Mouse (Mus musculus) CH12.LX (cell line): ENCODE measurements around the gene Bcas3.

Source experiments
- CTCF ChIP-seq, 2 experiments: IDR thresholded peaks in 1 of 2; conservative IDR thresholded peaks in 1 of 2; 2 replicates each; pipeline ENCODE4 v1.5.1; 2011 to 2012; ENCODE audit warnings: low read depth in 2 of 2, low read length in 2 of 2, improper control_type of control experiment in 1 of 2, inconsistent platforms in 1 of 2, mild to moderate bottlenecking in 1 of 2, moderate library complexity in 1 of 2
- MAX ChIP-seq: IDR thresholded peaks from 2 replicates; pipeline ENCODE4 v1.6.1; 2011; ENCODE audit warnings: low read length, improper control_type of control experiment

DNA sequence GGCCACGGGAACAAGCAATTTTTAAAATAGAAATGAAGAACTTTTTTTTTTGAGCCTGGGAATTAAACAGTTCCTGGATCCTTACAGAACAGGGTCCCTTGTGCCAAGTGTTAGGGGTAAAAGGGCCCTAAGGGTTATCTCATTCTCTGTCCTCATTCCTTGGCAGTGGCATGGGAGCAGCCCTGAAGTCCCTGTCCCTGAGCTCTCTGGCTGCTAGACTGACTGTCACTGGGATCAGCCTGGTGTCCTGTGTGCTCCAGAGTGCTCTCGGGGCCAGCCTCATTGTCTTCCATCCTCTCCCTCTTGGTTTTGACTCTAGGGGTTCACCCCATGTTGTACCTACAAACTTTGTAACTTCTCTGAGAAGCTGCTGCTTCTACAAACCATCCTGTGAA, 360.8 kb downstream of the Bcas3 start:
- TF ChIP-seq CTCF (conservative IDR thresholded peaks at IDR 0.05 in 1 of 2, IDR thresholded peaks at IDR 0.05 in 1 of 2; ENCODE audit: low read depth in 2 of 2, low read length in 2 of 2) (no peak), MAX (no peak)
